Mouse (Mus musculus) embryonic fibroblast, embryonic 13.5 days (primary cell): Measurements from ENCODE around the gene Cdcp2.

Experiments used
- CTCF ChIP-seq: IDR thresholded peaks from 2 replicates; pipeline ENCODE4 v1.5.1; 2011; ENCODE audit warnings: mild to moderate bottlenecking, control low read depth, low read length, moderate library complexity, borderline replicate concordance; ENCODE audit not compliant: insufficient read depth
- POLR2A ChIP-seq: IDR thresholded peaks from 2 replicates; pipeline ENCODE4 v1.6.1; 2011; ENCODE audit warnings: low read depth, mild to moderate bottlenecking, control low read depth, low read length, moderate library complexity

- TF ChIP-seq POLR2A (no peak), CTCF (no peak)
Measured at GRCm38 (mm10) chr4:107127901-107128669, 31.4 kb downstream of the Cdcp2 start.
